Mouse (Mus musculus) kidney, embryonic 16.5 days (tissue): ENCODE data around the gene March2. TPM values are rescaled to one million over a fixed set of nuclear protein-coding genes. Genes with fewer than 3 reads are reported as not detected.

Experiments
- ATAC-seq: fragments of 200-750 bp; cut with Nextera tagmentation; 2 replicates; pipeline ENCODE4 v1.8.0; 2017; ENCODE audit warnings: moderate TSS enrichment; ENCODE audit not compliant: low FRiP score, low TSS enrichment
- H3K27ac ChIP-seq: fragments of 300-500 bp; sonication (generic); 2 replicates; pipeline ENCODE4 v1.5.1; 2014; ENCODE audit warnings: low read length
- H3K27me3 ChIP-seq: fragments of 300-500 bp; sonication (generic); 2 replicates; pipeline ENCODE4 v1.6.1; 2014; ENCODE audit warnings: low read length, control low read depth, mixed read lengths; ENCODE audit not compliant: insufficient read depth
- H3K36me3 ChIP-seq: fragments of 300-500 bp; sonication (generic); 2 replicates; pipeline ENCODE4 v1.6.1; 2014; ENCODE audit warnings: low read length, control low read depth, mixed read lengths; ENCODE audit not compliant: insufficient read depth
- H3K4me1 ChIP-seq: fragments of 300-500 bp; sonication (generic); 2 replicates; pipeline ENCODE4 v1.6.1; 2014; ENCODE audit warnings: low read length, control low read depth, mixed read lengths; ENCODE audit not compliant: insufficient read depth
- H3K4me2 ChIP-seq: fragments of 300-500 bp; sonication (generic); replicated peaks from 2 replicates; pipeline ENCODE4 v1.6.1; 2014; ENCODE audit warnings: low read depth, low read length
- H3K4me3 ChIP-seq: fragments of 300-500 bp; sonication (generic); 2 replicates; pipeline ENCODE4 v1.5.1; 2014; ENCODE audit warnings: mild to moderate bottlenecking, low read length
- H3K9ac ChIP-seq: fragments of 300-500 bp; sonication (generic); replicated peaks from 2 replicates; pipeline ENCODE4 v1.6.1; 2014; ENCODE audit warnings: low read length
- H3K9me3 ChIP-seq: fragments of 300-500 bp; sonication (generic); 2 replicates; pipeline ENCODE4 v1.6.1; 2016; ENCODE audit warnings: low read length, control low read depth
- WGBS: fragments of 180-500 bp; shearing (Covaris S2); extraction: QIAGEN DNeasy Blood & Tissue Kit; methylation state at CpG from one replicate; pipeline ENCODE4 v1.1.7; 2014; 5-methylcytosine and 5-hydroxymethylcytosine counted together
- polyA plus RNA-seq: library from polyadenylated mRNA; unstranded; fragments of >200 nt; fragmentation: Nextera tagmentation; extraction: Ambion mirVana; gene quantifications from 2 replicates; pipeline ENCODE4 v1.2.1, GENCODE M21; 2015

March2 gene
- polyA plus RNA-seq, 1 experiment from 2014 or later: 61.9 TPM

- Histone ChIP-seq H3K9me3 (no peaks in the 10 kb centered on the region), H3K4me2 (no peak overlapping the region), H3K27ac (no peak overlapping the region), H3K9ac (no peak overlapping the region), H3K36me3 (peaks cover 65% of the 10 kb centered on the region), H3K27me3 (no peaks in the 10 kb centered on the region), H3K4me3 (no peak overlapping the region), H3K4me1 (no peaks in the 10 kb centered on the region)
- ATAC-seq: no peak
- WGBS: 93% methylated on average over 8 of the region's 8 CpGs
Observed at GRCm38 (mm10) chr17:33645073-33645472, 73.4 kb downstream of the March2 start.

- no peaks in the 10 kb centered on the region for H3K27me3 ChIP-seq
- H3K36me3 ChIP-seq: peaks cover 55% of the 10 kb centered on the region
- no peak for ATAC-seq
- H3K4me1 ChIP-seq: no peaks in the 10 kb centered on the region
- no peak overlapping the region for H3K9ac ChIP-seq
- no peak overlapping the region for H3K4me3 ChIP-seq
- no peak overlapping the region for H3K4me2 ChIP-seq
- no peak overlapping the region for H3K27ac ChIP-seq
- 93% methylated on average over 4 of the region's 4 CpGs for WGBS
- no peaks in the 10 kb centered on the region for H3K9me3 ChIP-seq
Observed at GRCm38 (mm10) chr17:33644068-33644467, 74.4 kb downstream of the March2 start.

- no peak overlapping the region for H3K4me3 ChIP-seq
- no peaks in the 10 kb centered on the region for H3K9me3 ChIP-seq
- H3K4me1 ChIP-seq: no peaks in the 10 kb centered on the region
- WGBS: 56% methylated on average over 6 of the region's 6 CpGs
- no peak for ATAC-seq
- peaks cover 24% of the 10 kb centered on the region for H3K36me3 ChIP-seq
- no peak overlapping the region for H3K9ac ChIP-seq
- no peaks in the 10 kb centered on the region for H3K27me3 ChIP-seq
- H3K4me2 ChIP-seq: no peak overlapping the region
- no peak overlapping the region for H3K27ac ChIP-seq
Observed at GRCm38 (mm10) chr17:33639743-33640142, 78.7 kb downstream of the March2 start.

GRCm38 (mm10) chr17:33637516-33638276 is 80.8 kb downstream of the March2 start, which contains the start of gene Pram1:
Gene Pram1, plus strand, starts transcription at chr17:33638056.
- no peak for ATAC-seq
- Histone ChIP-seq H3K27me3 (no peaks in the 10 kb centered on the region), H3K4me1 (no peaks in the 10 kb centered on the region), H3K27ac (no peak within 1 kb of the TSS), H3K4me3 (no peak within 1 kb of the TSS), H3K36me3 (0 out of 2 replicates have a peak, but pooled peaks cover 6% of the 10 kb centered on the region), H3K9ac (no peak within 1 kb of the TSS), H3K9me3 (no peaks in the 10 kb centered on the region), H3K4me2 (no peak within 1 kb of the TSS)
- WGBS: 76% methylated on average over 4 of the region's 4 CpGs

- ATAC-seq: no peak
- Histone ChIP-seq H3K9ac (no peak overlapping the region), H3K9me3 (no peaks in the 10 kb centered on the region), H3K4me1 (no peaks in the 10 kb centered on the region), H3K36me3 (peaks cover 7% of the 10 kb centered on the region; the same call in 1 of the 2 replicates), H3K27ac (no peak overlapping the region), H3K4me3 (no peak overlapping the region), H3K4me2 (no peak overlapping the region), H3K27me3 (no peaks in the 10 kb centered on the region)
- WGBS: 84% methylated on average over 2 of the region's 2 CpGs
Observed at GRCm38 (mm10) chr17:33637038-33637437, 81.4 kb downstream of the March2 start.

Other genes with a start within 250 kb of the March2 start
- 73.5 and 81.7 TPM in 2 replicates for gene Adamts10, start 194.5 kb downstream of the March2 start, polyA plus RNA-seq
- 2.1 and 2.7 TPM in 2 replicates for gene Myo1f, start 163.0 kb downstream of the March2 start, polyA plus RNA-seq
- 46.3 and 58.4 TPM in 2 replicates for gene Zfp414, start 89.6 kb downstream of the March2 start, polyA plus RNA-seq
- gene Pram1, start 80.6 kb downstream of the March2 start, polyA plus RNA-seq: 0.31 and 0.63 TPM in 2 replicates
- gene Hnrnpm, start 31.8 kb downstream of the March2 start, polyA plus RNA-seq: 390 and 407 TPM in 2 replicates
- gene Rab11b, start 41.9 kb upstream of the March2 start, polyA plus RNA-seq: 245 and 303 TPM in 2 replicates
- 28.4 and 29.5 TPM in 2 replicates for gene Angptl4, start 63.2 kb upstream of the March2 start, polyA plus RNA-seq
- 65.0 and 73.5 TPM in 2 replicates for gene Kank3, start 91.8 kb upstream of the March2 start, polyA plus RNA-seq
- 796 and 818 TPM in 2 replicates for gene Rps28, start 105.9 kb upstream of the March2 start, polyA plus RNA-seq
- 480 and 498 TPM in 2 replicates for gene Ndufa7, start 105.9 kb upstream of the March2 start, polyA plus RNA-seq
- gene Cd320, start 124.4 kb upstream of the March2 start, polyA plus RNA-seq: 120 and 122 TPM in 2 replicates
- gene Gm7029, start 155.2 kb upstream of the March2 start, polyA plus RNA-seq: not detected in 2 replicates
- gene Kifc1, start 172.0 kb upstream of the March2 start, polyA plus RNA-seq: 9.6 and 10.5 TPM in 2 replicates
- gene Platr17, start 186.5 kb upstream of the March2 start, polyA plus RNA-seq: 0.22 TPM in 1 of 2 replicates, not detected in the other
- 59.9 and 60.1 TPM in 2 replicates for gene Daxx, start 190.7 kb upstream of the March2 start, polyA plus RNA-seq
- 36.1 and 39.2 TPM in 2 replicates for gene Tapbp, start 197.2 kb upstream of the March2 start, polyA plus RNA-seq
- 20.6 and 20.9 TPM in 2 replicates for gene Zbtb22, start 197.2 kb upstream of the March2 start, polyA plus RNA-seq
- 35.9 and 38.0 TPM in 2 replicates for gene Rgl2, start 210.9 kb upstream of the March2 start, polyA plus RNA-seq
- 168 and 174 TPM in 2 replicates for gene Pfdn6, start 221.7 kb upstream of the March2 start, polyA plus RNA-seq
- gene Wdr46, start 222.0 kb upstream of the March2 start, polyA plus RNA-seq: 32.7 and 37.7 TPM in 2 replicates
- gene B3galt4, start 232.8 kb upstream of the March2 start, polyA plus RNA-seq: 6.2 and 6.9 TPM in 2 replicates
- gene Vps52, start 237.1 kb upstream of the March2 start, polyA plus RNA-seq: 51.9 and 54.7 TPM in 2 replicates
- 1,660 and 1,786 TPM in 2 replicates for gene Rps18, start 237.3 kb upstream of the March2 start, polyA plus RNA-seq